Mouse (Mus musculus): Measurements from ENCODE around the gene Ctla4.

The Ctla4 gene

DNA sequence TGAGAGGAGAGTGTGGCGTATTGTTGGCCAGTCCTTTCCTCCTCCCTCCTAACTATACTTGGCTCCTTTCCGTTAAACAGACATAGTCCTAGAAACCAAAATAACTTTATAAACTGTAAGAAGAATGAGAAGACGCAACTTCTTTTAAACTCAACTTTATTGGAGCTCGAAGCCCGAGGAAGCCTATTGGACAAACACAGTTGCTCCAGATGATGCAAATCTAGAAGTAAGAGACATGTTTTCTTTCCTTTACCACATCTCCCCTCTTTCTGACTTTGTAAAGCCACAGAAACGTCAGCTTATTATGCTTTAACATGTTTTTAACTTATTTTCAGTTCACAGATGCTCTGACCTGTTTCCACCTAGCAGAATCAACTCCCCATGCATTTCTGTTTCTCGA is at the start of gene Ctla4:
Gene Ctla4, plus strand, starts transcription at position 20 of the 400 bp plus-strand sequence.
- DNase-seq (ENCODE audit: low spot score in 2 of 2): no peak

DNA sequence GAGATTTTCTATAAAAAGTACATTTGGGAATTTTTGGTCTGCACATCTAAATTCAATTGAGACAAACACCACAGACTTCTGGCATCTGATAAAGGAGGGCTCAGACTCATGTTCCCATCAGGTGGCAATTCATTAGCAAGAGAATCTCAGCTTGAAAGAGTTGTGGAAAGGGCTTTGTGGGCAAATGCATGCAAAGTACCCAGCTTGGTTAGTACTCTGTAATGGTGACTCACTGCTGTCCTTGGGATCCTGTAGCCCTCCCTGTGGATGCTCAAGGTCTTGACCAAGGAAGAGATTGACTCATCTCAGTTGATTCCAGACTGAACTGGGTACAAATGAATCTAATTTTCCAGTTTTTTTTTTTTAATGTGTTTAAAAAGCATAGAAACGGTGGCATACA is 47.6 kb upstream of the Ctla4 start:
- no peak for DNase-seq (ENCODE audit: low spot score in 2 of 2)

DNA sequence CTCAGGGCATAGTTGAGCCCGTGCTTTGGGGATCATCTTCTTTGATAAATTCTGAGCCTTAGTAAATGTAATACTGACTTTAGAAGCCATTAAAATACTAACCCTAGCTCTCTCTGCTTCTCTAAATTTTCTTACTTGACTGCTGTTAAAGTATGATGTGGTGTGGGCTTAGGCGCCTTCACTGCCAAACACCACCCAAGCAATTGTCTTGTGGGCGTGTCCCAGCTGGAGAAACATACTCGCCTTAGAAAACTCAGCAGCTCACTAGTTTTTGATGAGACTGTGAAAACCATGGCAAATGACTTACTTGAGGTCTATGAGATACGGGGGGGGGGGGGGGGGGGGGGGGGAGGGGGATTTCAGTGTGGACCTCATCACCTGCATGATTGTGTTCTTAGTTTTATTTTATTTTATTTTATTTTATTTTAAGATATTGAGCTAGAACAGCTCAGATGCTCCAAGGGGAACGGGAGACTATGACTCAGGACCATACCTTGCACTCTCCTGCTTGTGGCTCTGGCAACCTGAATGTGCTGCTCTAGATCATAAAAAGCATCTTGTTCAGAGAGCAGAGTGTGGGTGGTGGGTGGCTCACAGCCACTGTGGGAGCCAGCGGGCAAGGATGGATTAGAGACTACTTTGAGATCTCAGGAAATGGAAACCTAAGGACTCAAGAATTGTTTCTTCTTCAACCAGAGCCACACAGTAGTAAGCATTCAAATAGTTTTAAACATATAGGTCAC is 41.3 kb upstream of the Ctla4 start:
- DNase-seq (ENCODE audit: low spot score in 2 of 2): peak in 1 of 2 experiments; percentile 61

DNA sequence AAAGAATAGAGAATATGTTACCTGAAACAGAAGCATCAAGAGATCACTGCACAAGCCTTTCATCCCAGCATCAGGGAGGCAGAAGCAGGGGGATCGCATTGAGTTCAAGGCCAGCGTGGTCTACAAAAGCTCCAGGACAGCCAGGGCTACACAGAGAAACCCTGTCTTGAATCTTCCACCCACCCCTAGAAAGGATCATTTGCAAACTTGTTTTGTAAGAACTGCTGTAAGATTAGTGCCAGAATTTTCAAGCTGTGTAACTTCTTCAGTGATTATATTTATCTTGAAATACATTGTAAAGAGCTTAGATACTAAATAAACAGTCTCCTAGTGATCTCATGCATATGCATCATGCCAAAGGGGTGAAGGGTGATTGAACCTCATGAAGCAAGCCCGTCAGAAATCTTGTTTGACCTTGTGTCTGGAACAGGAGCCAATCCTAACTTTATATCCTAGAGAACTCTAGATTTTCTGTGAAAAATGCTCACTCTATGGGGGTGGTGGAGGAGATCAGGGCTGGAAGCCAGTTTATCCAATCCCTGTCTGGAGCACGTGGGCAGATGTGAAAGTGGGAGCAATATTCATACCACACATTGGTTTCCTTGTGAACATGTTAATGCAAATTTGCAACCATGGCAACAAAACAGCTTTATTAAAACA is 40.1 kb upstream of the Ctla4 start:
- DNase-seq (ENCODE audit: low spot score in 2 of 2): peak in 1 of 2 experiments; percentile 82

DNA sequence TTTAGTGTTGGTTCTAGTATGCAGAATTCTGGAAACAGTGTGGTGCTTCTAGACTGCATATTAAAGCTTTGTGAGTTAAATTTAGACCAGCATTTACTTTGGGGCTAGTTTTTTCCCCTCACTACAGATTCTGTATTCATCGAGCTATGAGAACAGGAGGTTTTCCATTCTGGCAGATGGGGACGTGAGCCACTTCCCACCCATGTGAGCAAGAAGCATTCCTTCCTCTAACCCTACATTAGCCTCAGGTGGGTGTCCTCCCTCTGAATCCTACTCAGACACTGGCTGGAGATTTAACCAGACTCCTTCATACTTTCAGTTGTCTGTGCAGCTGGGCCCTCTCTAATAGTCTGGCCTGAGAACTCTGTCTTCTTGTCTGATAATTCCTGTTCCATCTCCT is 37.7 kb upstream of the Ctla4 start:
- peak in 1 of 2 experiments; percentile 69 for DNase-seq (ENCODE audit: low spot score in 2 of 2)

DNA sequence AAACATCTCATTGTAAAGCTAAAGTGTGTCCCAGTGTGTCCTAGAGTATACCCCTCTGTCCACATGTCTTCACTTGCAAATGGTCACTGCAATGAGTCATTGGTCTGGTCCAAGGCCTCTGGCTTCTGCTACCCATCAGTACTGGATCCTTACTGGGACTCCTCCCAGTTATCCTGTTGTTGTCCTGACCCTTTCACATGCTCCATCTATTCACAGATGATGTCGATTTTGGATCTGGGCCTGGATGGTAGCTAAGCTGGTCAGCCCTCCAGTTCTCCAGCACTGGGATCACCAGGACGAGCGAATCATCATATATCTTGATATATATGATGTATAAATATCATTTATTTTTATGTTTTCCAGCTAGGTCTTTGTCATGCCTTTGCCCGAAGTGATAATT is 37.0 kb upstream of the Ctla4 start:
- no peak for DNase-seq (ENCODE audit: low spot score in 2 of 2)

DNA sequence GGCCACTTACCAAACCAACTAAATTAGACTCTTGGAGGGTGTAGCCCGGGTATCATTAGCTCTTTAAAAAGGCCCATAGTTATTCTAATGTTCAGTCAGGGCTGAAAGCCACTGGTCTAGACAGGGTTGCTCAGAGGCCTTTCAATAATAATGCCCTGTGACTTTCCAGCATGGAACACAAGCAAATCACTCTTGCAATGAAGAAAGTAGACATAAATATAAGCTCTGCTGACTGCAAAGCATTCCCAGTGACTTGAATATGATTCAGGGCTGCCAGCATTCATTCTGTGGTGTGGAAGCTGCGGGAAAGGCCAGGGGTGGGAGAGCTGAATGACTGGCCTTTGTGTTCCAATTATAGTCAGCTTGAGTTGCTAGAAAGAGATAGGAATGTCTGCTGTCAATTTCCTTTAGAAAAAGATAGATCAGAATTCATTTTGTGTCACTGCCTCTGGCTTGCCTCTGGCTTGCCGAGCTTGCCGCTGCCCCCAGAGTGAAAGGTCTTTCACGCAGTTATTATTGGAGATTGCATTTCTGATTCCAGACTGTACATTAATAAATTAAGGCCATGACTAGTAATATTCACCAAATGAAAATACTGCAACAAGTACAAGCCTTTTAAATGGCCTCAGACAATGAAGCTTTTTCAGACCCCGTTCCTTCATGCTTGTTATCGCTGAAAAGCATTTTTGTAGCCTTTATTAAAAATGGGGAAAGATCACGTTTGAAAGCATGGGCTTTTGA is 35.6 kb upstream of the Ctla4 start:
- no peak for DNase-seq (ENCODE audit: low spot score in 2 of 2)

DNA sequence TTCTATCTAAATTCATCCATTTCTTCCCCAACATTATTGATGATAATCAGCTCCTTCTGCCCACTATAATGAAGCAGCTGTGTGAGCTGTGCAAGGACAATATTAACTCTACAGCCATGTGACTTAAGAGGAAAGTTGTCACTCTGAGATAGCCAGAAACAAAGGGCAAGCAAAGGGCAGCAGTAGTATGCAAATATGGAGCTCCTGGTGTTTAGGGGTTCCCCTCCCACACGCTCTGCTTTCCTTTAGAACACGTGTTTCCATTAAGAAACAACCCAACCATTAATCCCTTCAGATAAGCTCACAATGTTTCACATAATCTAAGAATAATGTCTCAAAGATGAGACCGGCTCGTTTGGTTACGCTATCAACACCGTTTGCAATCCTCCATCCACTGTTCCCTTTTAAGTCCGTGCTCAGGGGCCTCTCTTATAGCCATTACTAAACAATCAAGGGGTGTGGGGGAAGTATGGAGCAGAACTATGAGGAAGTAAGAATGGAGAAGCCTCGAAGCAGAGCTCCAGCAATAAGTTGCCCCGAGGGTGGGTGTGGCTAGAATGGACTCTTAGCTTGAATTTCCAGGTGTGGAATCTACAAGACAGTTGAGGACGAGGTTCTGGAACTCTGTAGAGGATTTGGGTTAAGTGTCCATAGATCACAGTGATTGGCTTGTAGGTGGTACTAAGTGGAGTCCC is 34.6 kb upstream of the Ctla4 start:
- DNase-seq (ENCODE audit: low spot score in 2 of 2): no peak

DNA sequence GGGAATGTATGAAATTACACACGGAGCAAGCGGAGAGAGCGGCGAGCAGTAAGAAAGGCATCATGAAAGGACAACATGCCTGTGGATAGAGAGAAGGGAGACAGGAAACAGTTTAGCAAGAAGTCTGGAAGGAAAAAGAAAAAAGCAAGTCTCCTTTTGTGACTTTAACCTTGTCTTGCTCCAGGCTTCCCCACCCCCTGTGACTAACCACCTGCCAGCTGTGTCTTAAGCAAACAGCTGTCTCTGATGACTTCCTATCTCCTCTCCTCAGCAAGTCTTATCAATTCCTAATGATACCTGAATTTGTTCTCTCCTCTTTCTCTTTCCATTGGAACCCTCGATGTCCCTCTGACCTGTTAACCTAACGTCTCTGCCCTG is 34.0 kb upstream of the Ctla4 start:
- DNase-seq (ENCODE audit: low spot score in 2 of 2): no peak

DNA sequence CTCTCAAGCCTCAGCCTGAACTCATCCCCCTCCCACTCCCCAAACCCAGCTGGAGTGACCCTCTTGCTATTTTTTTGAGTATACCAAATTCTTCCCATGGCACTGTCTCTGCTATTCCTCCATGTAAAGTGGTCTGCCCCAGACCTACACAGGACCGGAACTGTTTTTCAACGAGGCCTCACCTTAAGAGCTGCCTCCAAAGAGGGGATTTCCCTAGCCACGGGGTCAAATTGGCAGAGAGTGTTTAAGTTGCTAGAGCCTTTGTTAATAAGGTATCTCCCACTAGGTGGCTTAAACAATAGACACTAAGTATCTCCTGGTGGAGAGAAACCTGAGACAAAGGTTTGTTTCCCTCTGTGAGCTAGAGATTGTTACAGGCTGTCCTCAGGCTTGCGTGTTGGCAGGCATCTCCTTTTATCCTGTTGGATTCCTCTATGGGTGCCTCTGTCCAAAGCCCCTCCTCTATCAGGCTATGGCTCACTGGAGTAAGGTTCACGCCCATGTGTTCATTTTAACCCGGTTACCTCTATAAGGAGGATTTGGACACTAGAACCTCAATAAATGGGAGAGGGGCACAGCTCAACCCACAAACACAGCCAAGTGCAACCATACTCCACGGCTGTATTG is 33.4 kb upstream of the Ctla4 start:
- DNase-seq (ENCODE audit: low spot score in 2 of 2): no peak

DNA sequence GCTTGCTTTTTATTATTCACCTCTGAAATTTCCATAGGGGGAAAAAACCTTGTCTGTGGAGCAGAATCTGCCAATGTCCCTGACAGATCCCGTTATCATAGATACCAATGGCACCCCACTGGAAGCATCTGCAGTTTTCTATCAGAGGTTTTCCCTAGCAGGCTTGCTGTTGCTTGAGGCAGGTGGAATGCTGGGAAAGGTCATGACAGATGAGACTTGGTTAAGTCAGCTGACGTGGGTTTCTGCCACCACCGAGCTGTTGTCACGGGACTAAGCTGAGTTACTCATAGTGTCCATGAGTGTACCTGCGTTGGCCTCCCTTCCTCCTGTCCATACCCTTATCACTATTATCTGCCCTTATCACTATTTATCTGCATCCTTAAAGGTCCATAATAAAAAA is 32.8 kb upstream of the Ctla4 start:
- DNase-seq (ENCODE audit: low spot score in 2 of 2): no peak

DNA sequence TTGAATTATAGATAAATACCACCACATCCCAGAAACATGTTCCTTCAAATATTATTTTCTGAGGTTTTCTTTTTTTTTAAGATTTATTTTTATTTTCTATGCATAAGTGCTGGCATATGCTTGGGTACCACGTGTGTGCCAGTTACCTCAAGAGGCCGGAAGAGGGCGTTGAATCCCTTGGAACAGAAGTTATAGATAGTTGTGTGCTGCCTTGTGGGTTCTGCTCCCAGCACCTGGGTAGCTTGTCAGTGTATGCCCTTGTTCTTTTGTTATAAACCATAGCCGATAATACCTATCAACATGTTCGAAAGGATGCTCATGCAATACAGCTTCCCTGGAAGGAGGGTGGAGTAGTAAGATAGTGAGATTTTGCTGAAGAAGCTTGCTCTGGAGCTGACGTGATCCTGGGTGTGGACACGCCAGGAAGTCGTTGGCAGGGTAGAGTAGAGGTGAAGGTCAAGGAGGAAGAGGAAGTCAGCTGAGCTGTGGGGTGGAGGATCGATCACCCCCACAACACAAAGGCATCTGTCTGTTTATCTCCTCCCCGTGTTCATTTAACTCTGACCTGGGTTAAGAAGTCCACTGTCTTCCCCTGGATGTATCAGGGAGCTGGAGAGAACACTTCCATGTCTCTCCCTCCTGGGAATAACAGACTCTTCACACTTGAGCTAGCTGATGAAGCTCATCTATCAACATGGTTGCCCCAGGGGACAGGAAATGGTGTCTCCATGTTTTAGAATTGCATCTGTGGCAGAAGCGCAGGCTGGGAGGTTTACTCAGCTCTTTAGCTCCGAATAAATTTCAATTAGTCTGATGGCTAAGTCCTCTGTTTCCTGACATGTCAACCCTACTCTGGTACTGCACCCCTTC is 29.2 kb upstream of the Ctla4 start:
- DNase-seq (ENCODE audit: low spot score in 2 of 2): no peak

DNA sequence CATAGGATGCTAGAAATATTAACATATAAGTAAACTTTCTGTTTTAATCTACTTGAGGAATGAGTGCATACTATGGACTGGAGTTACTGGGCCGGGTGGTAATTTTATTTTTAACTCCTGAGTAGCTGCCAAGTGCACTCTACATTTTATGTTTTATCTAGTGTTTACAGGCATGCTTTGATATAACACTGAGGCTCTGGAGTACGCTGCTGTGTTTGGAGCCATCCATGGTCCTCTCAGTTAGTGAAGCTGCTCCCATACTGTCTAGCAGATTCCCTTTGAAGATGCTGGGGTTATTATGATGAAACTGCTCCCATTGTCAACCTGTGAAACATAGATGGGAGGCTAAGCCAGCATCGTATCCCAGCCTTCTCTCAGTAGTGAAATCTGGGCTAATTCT is 27.6 kb upstream of the Ctla4 start:
- no peak for DNase-seq (ENCODE audit: low spot score in 2 of 2)

DNA sequence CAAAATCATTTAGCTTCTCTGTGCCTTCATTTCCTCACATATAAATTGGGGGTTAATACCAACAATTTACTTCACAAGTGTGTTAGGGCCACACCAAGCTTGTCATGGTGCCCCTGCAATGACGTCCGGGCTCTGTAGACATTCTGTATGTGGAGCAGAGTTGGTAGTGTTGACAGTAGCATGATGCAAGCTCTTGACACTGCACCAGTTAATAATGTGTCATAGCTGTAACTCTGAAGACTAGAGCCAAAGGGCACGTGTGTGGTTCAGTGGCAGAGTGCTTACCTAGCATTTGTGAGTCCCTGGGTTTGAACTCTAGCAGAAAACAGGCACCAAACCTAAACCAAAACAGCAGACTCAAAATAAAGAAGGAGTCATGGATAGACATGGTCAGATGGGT is 27.0 kb upstream of the Ctla4 start:
- DNase-seq (ENCODE audit: low spot score in 2 of 2): no peak

DNA sequence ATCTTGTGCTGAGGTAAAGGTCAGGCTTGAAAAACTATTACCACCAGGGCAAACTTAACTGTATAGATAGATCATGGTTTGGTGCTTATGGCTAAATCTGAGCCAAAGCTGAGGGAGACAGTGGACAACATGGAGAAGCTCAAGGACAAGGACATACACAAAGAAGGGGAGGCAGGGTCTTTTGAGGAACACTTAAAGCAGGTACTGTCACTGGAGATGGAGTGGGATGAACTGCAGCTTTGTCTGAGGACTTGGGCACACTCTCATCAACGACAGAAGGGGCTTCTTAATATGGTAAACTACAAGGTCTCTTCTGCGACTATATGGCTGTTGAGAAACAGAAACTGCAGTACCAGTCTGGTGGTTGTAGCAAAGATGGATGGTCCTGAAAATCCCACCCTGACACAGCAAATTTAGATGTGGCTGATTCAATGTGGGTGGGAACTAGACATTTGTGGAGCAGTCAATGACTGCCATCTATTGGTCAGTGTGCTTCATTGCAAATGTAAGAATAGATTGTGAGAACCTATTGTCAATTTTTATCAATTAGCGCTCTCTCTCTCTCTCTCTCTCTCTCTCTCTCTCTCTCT is 26.3 kb upstream of the Ctla4 start:
- no peak for DNase-seq (ENCODE audit: low spot score in 2 of 2)

DNA sequence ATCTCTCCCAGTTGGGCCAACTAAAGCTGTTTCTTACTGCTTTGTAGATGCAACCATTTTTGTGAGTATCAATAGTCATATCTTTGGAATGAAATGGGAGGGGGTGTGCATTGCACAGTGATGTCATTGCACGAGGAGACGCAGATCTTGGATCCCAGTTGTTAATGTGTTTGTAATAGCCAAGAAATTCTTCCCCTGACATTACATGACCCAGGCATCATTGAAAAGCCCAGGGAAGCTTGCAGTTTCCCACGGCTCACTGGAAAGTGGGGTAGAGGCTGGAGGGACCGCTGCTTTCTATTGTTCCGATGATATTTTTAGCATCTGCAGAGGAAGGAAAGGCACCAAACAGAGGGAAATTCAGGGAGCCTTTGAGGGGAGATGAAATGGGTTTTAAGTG is 25.8 kb upstream of the Ctla4 start:
- DNase-seq (ENCODE audit: low spot score in 2 of 2): no peak

DNA sequence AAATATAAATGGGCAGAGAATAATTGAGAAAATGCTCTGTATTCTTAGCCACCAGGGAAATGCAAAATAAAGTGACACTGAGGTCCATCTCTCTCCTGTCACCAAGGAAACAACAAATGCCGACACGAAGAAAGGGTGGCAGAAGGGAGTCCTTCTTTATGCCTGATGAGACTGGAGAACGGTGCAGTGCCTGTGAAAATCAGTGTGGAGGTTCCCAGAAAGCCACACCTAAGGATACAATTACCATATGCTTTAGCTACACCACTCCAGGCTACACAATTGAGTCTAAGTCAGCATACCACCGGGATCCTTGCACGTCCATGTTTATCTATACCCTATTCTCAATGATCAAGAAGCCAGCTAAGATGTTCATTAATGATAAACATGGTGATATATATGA is 25.4 kb upstream of the Ctla4 start:
- DNase-seq (ENCODE audit: low spot score in 2 of 2): no peak

DNA sequence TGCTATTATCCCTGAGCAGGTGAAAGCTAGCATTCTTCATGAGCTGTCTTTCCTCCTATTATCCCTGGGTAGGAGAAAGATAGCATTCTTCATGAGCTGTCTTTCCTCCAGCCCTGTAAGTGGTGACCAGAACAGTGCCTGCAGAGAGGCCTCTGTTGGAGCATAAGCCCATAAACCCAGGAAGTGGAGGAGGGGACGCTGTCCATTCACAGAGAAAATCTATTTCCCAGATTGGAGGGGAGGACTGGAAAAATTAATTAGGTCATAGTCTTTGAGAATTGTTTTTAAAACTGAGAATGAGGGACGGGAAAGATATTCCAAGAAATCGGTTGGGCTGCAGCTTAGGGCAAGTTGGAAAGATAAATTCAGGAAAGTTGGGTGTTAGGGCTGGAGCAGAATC is 24.3 kb upstream of the Ctla4 start:
- DNase-seq (ENCODE audit: low spot score in 2 of 2): no peak

DNA sequence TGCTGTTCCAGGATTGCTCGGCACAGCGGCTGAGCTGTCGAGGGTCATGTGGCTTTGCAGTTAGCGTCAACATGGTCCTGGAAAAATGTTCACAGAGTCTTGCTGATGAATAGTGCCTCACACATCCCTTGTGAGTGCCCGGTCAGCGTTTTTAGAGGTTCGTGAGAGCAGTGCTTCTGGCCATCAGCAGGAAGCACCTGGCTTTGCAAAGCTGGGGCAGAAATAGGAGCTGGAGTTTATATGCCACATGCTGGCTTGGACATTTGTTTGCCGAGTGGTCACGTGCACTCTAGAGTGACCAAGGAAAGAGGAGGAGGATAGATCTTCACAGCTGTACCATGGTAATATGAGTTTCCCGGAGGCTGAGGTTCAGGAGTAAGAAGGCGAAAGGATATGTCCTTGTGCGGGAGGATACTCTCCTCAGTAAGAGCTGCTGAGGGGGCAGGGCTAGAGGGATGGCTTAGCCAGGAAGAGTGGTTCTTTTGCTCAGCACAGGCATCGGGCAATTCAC is 23.8 kb upstream of the Ctla4 start:
- DNase-seq (ENCODE audit: low spot score in 2 of 2): no peak

DNA sequence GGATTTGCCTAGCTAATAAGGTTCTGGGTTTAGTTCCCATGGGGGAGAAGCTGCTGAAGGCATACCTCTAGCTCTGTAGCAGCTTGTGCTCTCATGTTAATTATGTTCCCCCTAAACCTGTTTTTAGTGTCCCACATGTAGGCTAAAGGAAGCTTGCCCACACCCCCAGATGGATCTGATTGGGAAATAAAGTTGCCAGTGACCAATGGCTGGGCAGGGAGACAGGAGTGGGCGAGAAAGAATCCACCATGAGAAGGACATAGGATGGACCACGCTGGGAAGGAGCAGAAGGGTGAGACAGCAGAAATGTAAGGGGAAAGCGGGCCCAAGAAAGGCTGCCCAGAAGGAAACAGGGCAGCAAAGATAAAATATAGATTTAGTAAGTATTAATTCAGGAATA is 23.1 kb upstream of the Ctla4 start:
- no peak for DNase-seq (ENCODE audit: low spot score in 2 of 2)
